Mouse (Mus musculus): ENCODE results near the gene Uqcr11.

Uqcr11 gene

DNA sequence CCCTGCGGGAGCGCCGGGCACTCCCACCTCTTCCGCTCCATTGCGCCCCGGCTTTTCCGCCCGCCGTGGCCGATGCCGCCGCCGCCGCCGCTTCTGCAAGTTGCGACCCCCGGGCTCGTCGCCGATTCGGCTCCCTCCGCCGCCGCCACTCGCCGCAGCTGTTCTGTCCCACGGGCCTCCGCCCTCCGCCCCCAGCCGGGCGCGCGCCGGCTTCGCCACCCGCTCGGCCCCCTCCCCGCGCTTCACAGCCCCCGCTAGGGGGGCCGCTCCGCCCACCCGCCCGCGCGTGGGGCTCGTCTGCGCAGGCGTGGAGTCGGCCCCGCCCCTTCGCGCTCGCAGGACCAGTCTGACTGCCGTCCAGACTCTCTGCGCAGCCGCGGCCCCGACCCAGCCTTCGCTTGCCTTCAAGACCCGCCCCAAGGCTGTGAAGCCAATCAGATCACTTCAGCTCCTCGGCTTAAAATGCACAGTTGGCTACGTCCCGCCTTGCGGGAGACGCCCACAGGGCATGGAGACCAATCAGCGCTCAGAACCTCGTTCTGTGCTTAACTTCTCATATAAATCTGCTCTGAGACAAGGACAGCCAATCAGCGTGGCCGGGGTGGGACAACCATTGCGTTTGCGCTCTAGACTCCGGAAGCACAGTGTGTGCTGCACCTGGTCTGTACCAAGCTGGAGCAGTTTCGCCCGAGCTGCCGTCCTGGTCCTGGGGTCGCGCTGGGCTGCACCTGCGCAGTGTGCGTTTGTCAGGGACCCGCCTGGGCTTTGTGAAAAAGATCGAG lies 7.2 kb downstream of the Uqcr11 start, which contains the start of gene Mbd3:
Mbd3 (minus strand) TSS at position 360 of the 782 bp plus-strand sequence.
- peak; percentile 96 to 98 for DNase-seq (ENCODE audit: low read depth in 1 of 2, low spot score in 2 of 2)

DNA sequence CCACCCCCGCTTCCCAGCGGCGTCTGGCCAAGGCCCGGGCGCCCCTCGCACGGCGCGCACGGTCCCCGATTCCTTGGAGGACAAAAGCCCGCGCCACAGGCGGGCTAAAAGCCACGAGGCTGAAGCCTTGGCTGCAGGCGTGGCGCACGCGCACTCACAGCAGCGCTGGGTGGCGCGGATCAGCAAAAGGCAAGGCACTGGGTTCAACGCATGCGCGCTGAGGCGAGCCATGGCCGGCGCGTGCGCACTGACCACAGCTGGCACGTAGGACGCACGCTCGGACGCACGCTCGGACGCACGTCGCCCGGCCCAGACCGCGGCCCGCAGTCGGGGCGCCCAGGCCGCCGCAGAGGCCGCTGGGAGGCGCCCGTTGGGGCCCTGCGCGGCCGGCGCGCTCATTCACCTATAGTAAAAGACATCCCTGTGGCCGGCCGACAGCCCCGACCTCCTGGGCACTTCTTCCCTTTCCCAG lies 7.9 kb downstream of the Uqcr11 start:
- peak; percentile 94 to 95 for DNase-seq (ENCODE audit: low read depth in 1 of 2, low spot score in 2 of 2)

- DNase-seq (ENCODE audit: low read depth in 1 of 2, low spot score in 2 of 2): no peak
These were observed 8.5 kb downstream of the Uqcr11 start for GRCm38 (mm10) chr10:80398174-80398535.

DNA sequence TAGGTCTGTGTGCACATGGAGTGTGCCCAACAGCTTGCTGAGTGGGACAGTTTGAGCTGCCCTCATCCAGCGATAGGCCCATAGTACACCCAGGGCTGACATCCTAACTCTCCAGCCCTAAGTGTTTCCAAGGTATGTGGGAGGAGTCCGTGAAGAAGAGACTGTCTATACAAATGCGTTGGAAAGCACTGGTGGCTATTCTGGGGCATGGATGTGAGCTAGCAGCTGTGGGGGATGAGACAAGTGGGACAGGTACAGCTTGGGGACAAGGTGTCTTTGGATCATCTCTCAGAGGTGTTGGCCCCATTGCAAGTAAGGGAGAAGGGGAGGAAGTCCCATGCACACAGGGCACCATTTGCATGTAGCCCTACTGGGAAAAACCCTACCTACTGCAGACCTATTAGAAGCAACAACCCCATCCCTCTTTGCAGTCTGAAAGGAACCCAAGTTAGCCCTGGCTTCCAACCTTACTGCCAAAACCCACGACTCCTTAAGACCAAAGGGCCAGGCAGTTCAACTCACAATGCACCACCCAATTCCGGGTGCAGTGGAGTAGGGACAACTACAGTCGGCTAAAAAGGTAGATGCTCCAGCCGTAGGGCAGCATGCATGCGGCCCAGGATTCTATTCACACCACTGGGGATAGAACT lies 9.0 kb downstream of the Uqcr11 start:
- no peak for DNase-seq (ENCODE audit: low read depth in 1 of 2, low spot score in 2 of 2)

DNA sequence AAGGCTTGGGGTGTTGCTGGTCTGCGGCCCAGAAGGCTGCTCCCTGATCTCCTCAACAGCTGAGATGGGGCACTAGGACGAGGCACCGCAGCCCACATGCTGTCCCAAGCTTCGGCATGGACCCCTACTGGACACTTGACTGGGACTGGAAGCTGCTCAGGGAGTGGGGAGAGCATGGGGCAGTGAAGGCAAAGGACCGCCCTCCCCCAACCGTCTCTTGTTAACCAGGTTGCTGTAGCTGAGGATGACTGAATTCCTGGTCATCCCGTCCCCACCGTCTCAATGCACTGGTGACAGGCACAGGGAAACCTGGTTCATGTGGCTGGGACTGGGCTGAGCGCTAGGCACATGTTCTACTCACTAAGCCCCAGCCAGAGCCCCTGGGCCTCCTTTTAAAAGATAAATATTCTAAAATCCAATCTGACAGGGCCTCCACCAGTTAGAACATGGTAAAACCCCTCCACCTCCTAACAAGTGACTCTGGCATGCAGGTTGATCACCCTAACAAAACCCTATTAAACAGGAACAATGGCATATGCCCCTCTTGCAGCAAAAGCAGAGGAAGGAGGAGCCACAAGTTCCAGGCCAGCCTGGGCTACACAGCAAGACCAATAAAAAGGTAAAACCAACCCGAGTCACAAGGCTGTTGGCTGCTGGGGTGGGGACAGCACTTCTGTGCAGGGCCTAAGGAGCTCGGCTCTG lies 9.7 kb downstream of the Uqcr11 start:
- no peak for DNase-seq (ENCODE audit: low read depth in 1 of 2, low spot score in 2 of 2)

GRCm38 (mm10) chr10:80395025-80395627 lies 11.5 kb downstream of the Uqcr11 start:
- DNase-seq (ENCODE audit: low read depth in 1 of 2, low spot score in 2 of 2): no peak

DNA sequence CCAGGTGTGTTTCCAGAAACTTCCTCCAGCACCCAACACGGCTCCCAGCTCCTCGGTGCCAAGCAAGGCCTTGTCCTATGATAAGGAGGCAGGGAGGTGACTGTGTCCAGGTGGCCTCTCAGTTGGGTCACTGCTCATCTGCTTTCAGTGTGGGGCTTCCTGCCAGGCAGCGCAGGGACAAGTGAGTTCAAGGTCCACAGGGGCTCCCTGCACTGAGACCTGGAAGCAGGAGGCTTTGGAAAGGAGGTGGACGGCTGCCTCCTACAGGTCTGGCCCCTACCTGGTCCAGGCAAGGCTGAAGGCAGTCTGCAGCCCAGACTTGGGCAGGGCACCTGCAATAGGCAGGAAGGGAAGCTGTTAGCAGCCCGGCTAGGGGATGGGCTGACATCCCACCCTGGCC lies 13.9 kb downstream of the Uqcr11 start:
- DNase-seq (ENCODE audit: low read depth in 1 of 2, low spot score in 2 of 2): no peak

- DNase-seq (ENCODE audit: low read depth in 1 of 2, low spot score in 2 of 2): no peak
These were observed 15.9 kb downstream of the Uqcr11 start for GRCm38 (mm10) chr10:80390697-80391096.

- no peak for DNase-seq (ENCODE audit: low read depth in 1 of 2, low spot score in 2 of 2)
These were observed 17.4 kb downstream of the Uqcr11 start for GRCm38 (mm10) chr10:80389185-80389708.

- no peak for DNase-seq (ENCODE audit: low read depth in 1 of 2, low spot score in 2 of 2)
These were observed 17.9 kb downstream of the Uqcr11 start for GRCm38 (mm10) chr10:80388731-80389130.

DNA sequence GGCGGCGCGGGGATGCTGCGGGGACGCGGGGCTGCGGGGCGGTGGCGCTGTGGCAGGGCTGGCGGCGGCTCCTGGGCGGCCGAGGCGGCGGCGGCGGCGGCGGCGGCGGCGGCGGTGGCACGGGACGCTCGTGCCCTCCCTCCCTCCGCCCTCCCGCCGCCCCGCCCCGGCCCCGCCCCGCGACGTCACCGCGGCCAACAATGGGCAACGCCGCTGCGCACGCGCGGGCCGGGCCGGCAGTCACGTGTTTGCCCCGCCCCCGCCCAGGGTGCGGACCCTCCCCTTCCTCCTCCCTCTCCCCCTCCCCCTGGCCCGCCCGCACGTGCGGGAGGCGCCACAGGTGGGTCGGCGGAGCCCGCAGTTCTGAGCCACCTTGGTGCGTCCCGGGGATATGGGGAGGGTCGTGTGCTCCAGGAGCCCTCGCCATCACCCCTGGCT lies 19.1 kb downstream of the Uqcr11 start, which contains the start of gene Mex3d:
Mex3d (minus strand) TSS at position 138 of the 438 bp plus-strand sequence.
- DNase-seq (ENCODE audit: low read depth in 1 of 2, low spot score in 2 of 2): peak in 1 of 2 experiments; percentile 42

GRCm38 (mm10) chr10:80386735-80387471 lies 19.7 kb downstream of the Uqcr11 start:
- DNase-seq (ENCODE audit: low read depth in 1 of 2, low spot score in 2 of 2): no peak

GRCm38 (mm10) chr10:80385811-80386734 lies 20.6 kb downstream of the Uqcr11 start:
- DNase-seq (ENCODE audit: low read depth in 1 of 2, low spot score in 2 of 2): no peak

- DNase-seq (ENCODE audit: low read depth in 1 of 2, low spot score in 2 of 2): no peak
These were observed 21.3 kb downstream of the Uqcr11 start for GRCm38 (mm10) chr10:80385310-80385709.

DNA sequence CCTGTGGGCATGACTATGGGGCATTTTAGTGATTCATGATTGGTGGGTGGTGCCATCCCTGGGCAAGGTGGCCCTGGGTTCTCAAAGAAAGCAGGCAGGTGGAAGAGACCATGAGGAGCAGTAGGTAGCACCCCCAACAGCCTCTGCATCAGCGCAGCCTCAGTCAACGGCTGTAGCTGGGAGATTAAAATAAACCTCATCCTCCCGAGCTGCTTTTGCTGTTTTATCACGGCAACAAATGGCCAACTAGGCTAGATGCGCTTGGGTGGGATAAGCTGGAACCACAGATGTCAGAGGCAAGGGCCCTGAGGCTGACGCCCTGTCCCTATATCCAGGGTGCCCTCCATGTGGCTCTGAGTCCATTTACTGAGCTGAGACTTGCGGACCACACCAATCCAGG lies 21.9 kb downstream of the Uqcr11 start:
- DNase-seq (ENCODE audit: low read depth in 1 of 2, low spot score in 2 of 2): no peak

DNA sequence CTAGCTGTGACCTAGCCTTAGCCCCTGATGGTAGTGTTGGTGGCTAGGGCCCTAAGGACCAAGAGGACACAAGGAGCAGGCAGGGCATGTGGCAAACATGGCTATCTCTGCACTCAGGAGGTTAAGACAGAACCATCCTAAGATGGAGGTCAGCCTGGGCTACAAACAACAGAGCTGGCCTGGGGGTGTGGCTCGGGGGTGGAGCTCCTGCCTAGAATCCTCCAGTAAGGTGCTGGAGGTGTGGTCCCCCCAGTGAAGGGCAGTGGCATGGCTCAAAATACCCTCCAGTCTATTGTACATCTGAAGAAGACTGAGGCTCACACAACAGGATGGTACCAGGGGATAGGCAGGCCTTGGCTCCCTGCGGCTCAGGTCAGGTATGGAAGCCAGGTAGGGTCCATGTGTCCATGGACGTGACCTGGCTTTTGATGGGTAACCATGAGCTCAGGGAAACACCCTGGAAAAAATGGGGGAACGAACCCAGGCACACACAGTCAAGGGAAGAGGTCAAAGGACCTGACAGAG lies 22.5 kb downstream of the Uqcr11 start:
- DNase-seq (ENCODE audit: low read depth in 1 of 2, low spot score in 2 of 2): no peak

GRCm38 (mm10) chr10:80383431-80383830 lies 23.2 kb downstream of the Uqcr11 start:
- no peak for DNase-seq (ENCODE audit: low read depth in 1 of 2, low spot score in 2 of 2)

GRCm38 (mm10) chr10:80382641-80383365 lies 23.8 kb downstream of the Uqcr11 start:
- DNase-seq (ENCODE audit: low read depth in 1 of 2, low spot score in 2 of 2): no peak

All from monocyte, adult 2 months (primary cell).